Mouse (Mus musculus): ENCODE results near the gene Rapsn. TPM values are rescaled to one million over a fixed set of nuclear protein-coding genes. Genes with fewer than 3 reads are reported as not detected.
"Not testable (repeated sequence)": the region's sequence is repeated elsewhere in the genome, so short reads cannot be mapped to it uniquely, and the experiment has no call there.

Rapsn gene
- 0.95 and 1.2 TPM in 2 replicates for polyA plus RNA-seq (2014; fragmentation: Nextera tagmentation; extraction: Ambion mirVana)

DNA sequence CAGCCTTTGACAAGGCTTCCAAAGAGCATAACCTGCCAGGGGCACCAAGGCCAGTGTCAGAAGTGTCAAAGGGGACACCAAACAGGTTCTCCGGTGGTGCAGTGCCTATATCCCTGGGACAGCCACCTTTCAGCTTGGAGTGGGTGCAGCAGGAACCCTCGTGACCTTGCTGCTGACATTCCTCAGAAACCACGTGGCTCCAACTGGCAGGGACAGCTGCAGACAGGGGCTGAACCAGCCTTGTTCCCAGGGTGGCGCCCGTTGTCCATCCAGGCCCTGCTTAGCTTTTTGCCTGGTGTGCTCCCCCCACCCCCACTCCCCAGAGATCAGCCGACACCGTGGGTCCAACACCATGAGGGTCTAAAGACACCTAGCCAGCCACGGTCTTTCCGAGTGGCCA is at the start of gene Rapsn:
TSS of gene Rapsn (plus strand) at position 236 of the 400 bp plus-strand sequence.
- ATAC-seq (no peak), DNase-seq (ENCODE audit: low spot score) (no peak)
- H3K9ac ChIP-seq (ENCODE audit: low read length): no peak within 1 kb of the TSS
- no peaks in the 10 kb centered on the region for H3K4me1 ChIP-seq (ENCODE audit: control insufficient read depth, insufficient read depth, low read length)
- H3K4me2 ChIP-seq (ENCODE audit: low read length): no peak within 1 kb of the TSS
- H3K27me3 ChIP-seq (replicated peaks; ENCODE audit: control insufficient read depth, insufficient read depth, low read length): no peaks in the 10 kb centered on the region
- no peaks in the 10 kb centered on the region for H3K9me3 ChIP-seq (replicated peaks; ENCODE audit: control insufficient read depth, low read length)
- no peaks in the 10 kb centered on the region for H3K36me3 ChIP-seq (ENCODE audit: control insufficient read depth, insufficient read depth, low read length)
- no peak within 1 kb of the TSS for H3K4me3 ChIP-seq (ENCODE audit: low read depth, low read length)
- 73% methylated on average over 9 of the region's 9 CpGs for WGBS
- H3K27ac ChIP-seq (ENCODE audit: low read depth, low read length): no peak within 1 kb of the TSS

DNA sequence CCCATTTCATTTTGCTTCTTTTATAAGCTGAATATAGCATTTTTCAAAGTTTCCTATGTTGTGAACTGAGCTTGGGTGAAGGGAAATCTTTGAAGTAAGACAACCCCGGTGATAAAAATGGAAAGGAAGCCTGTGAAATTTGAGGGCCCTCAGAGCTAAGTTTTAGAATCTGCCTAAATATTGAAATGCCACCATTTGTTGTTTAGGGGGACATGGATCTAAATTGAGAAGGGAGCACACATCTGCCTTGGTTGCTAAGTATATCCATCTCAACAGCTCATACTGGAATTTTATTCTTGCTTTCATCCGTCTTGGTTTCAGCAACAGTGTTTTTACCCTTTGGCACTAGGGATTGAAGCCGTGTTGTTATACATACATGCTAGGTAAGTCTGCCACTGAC is 49.4 kb upstream of the Rapsn start:
- no peak overlapping the region for H3K4me3 ChIP-seq (ENCODE audit: low read depth, low read length)
- no peaks in the 10 kb centered on the region for H3K36me3 ChIP-seq (ENCODE audit: control insufficient read depth, insufficient read depth, low read length)
- no peaks in the 10 kb centered on the region for H3K4me1 ChIP-seq (ENCODE audit: control insufficient read depth, insufficient read depth, low read length)
- no peaks in the 10 kb centered on the region for H3K9me3 ChIP-seq (replicated peaks; ENCODE audit: control insufficient read depth, low read length)
- H3K9ac ChIP-seq (ENCODE audit: low read length): no peak overlapping the region
- WGBS: 96% methylated on average over 3 of the region's 3 CpGs
- no peaks in the 10 kb centered on the region for H3K27me3 ChIP-seq (replicated peaks; ENCODE audit: control insufficient read depth, insufficient read depth, low read length)
- no peak overlapping the region for H3K4me2 ChIP-seq (ENCODE audit: low read length)
- no peak overlapping the region for H3K27ac ChIP-seq (ENCODE audit: low read depth, low read length)
- no peak for DNase-seq (ENCODE audit: low spot score)
- ATAC-seq: no peak

DNA sequence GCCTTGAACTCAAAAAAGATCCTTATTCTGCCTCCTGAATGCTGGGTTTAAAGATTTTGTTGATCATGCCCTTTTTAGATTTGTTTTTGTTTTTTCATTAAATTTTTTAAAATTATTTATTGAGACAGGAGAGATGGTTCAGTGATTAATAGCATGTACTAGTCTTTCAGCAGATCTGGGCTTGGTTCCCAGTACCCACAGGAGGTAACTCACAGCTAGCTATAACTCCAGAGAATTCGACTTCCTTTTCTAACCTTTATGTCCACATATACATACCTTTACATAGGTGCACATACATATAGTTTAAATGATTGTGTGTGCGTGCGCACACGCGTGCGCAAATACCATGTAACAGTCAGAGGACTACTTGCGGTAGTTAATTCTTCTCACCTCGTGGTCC is 26.9 kb upstream of the Rapsn start:
- no peak overlapping the region for H3K4me2 ChIP-seq (ENCODE audit: low read length)
- H3K9ac ChIP-seq (ENCODE audit: low read length): no peak overlapping the region
- 96% methylated on average over 8 of the region's 8 CpGs for WGBS
- no peak overlapping the region for H3K27ac ChIP-seq (ENCODE audit: low read depth, low read length)
- H3K4me3 ChIP-seq (ENCODE audit: low read depth, low read length): no peak overlapping the region
- no peaks in the 10 kb centered on the region for H3K4me1 ChIP-seq (ENCODE audit: control insufficient read depth, insufficient read depth, low read length)
- no peaks in the 10 kb centered on the region for H3K9me3 ChIP-seq (replicated peaks; ENCODE audit: control insufficient read depth, low read length)
- peaks cover 86% of the 10 kb centered on the region for H3K36me3 ChIP-seq (ENCODE audit: control insufficient read depth, insufficient read depth, low read length)
- no peak for ATAC-seq
- H3K27me3 ChIP-seq (replicated peaks; ENCODE audit: control insufficient read depth, insufficient read depth, low read length): no peaks in the 10 kb centered on the region
- no peak for DNase-seq (ENCODE audit: low spot score)

DNA sequence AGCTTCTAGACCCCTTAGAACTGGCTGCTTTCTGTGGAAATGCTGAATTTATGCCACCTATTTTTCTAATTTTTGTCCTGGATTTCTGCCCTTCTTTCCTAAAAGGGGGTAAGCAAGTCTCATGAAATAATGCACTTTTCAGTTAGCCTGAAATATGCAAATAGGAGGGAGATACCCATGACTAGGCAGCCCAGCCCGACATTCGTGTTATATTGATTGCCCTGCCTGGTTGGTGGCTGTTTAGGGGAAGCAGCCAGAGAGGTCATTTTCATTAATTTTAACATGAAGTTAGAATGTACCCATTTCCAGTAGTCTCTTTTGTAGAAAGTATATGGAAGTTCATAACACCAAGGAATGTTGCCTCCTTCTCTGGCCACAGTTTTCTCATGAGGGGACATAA is 21.5 kb upstream of the Rapsn start:
- WGBS: 86% methylated on average over 2 of the region's 2 CpGs
- no peak for ATAC-seq
- H3K9ac ChIP-seq (ENCODE audit: low read length): no peak overlapping the region
- no peaks in the 10 kb centered on the region for H3K27me3 ChIP-seq (replicated peaks; ENCODE audit: control insufficient read depth, insufficient read depth, low read length)
- H3K4me2 ChIP-seq (ENCODE audit: low read length): no peak overlapping the region
- H3K9me3 ChIP-seq (replicated peaks; ENCODE audit: control insufficient read depth, low read length): no peaks in the 10 kb centered on the region
- H3K4me3 ChIP-seq (ENCODE audit: low read depth, low read length): no peak overlapping the region
- DNase-seq (ENCODE audit: low spot score): no peak
- no peaks in the 10 kb centered on the region for H3K4me1 ChIP-seq (ENCODE audit: control insufficient read depth, insufficient read depth, low read length)
- no peak overlapping the region for H3K27ac ChIP-seq (ENCODE audit: low read depth, low read length)
- peaks cover 64% of the 10 kb centered on the region for H3K36me3 ChIP-seq (ENCODE audit: control insufficient read depth, insufficient read depth, low read length)

DNA sequence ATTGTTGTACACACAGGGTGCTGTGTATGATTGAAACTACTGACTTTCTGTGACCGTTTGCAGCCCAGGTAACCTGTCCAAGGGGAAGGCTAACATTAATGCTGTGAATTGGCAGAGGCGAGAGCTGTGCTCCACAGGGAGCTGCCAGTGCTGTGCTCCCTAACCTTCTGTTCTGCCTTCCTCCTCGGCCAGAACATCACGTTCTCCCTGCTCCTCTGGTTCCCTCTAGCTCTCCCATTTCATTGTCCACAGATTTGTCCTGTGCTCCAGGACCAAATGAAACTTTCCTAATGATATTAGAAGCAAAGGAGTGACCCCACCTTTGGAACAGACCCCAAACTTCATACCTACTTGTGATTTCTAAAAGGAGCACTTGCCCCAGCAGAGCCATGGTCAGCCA is 20.0 kb upstream of the Rapsn start:
- H3K36me3 ChIP-seq (ENCODE audit: control insufficient read depth, insufficient read depth, low read length): peaks cover 59% of the 10 kb centered on the region

GRCm38 (mm10) chr2:91018061-91018788 is 17.2 kb upstream of the Rapsn start:
- no peak overlapping the region for H3K9ac ChIP-seq (ENCODE audit: low read length)
- ATAC-seq (no peak), DNase-seq (ENCODE audit: low spot score) (peak; percentile 23)
- no peaks in the 10 kb centered on the region for H3K9me3 ChIP-seq (replicated peaks; ENCODE audit: control insufficient read depth, low read length)
- H3K36me3 ChIP-seq (ENCODE audit: control insufficient read depth, insufficient read depth, low read length): peaks cover 41% of the 10 kb centered on the region
- H3K27ac ChIP-seq (ENCODE audit: low read depth, low read length): no peak overlapping the region
- no peak overlapping the region for H3K4me3 ChIP-seq (ENCODE audit: low read depth, low read length)
- no peak overlapping the region for H3K4me2 ChIP-seq (ENCODE audit: low read length)
- WGBS: 80% methylated on average over 8 of the region's 8 CpGs
- no peaks in the 10 kb centered on the region for H3K27me3 ChIP-seq (replicated peaks; ENCODE audit: control insufficient read depth, insufficient read depth, low read length)
- no peaks in the 10 kb centered on the region for H3K4me1 ChIP-seq (ENCODE audit: control insufficient read depth, insufficient read depth, low read length)

More for the DNA sequence above, 20.0 kb upstream of the Rapsn start:
- Histone ChIP-seq H3K4me2 (ENCODE audit: low read length) (no peak overlapping the region), H3K27me3 (replicated peaks; ENCODE audit: control insufficient read depth, insufficient read depth, low read length) (no peaks in the 10 kb centered on the region), H3K27ac (ENCODE audit: low read depth, low read length) (no peak overlapping the region), H3K4me1 (ENCODE audit: control insufficient read depth, insufficient read depth, low read length) (no peaks in the 10 kb centered on the region), H3K4me3 (ENCODE audit: low read depth, low read length) (no peak overlapping the region), H3K9me3 (replicated peaks; ENCODE audit: control insufficient read depth, low read length) (no peaks in the 10 kb centered on the region), H3K9ac (ENCODE audit: low read length) (no peak overlapping the region)
- 87% methylated on average over 4 of the region's 4 CpGs for WGBS
- ATAC-seq (no peak), DNase-seq (ENCODE audit: low spot score) (no peak)

DNA sequence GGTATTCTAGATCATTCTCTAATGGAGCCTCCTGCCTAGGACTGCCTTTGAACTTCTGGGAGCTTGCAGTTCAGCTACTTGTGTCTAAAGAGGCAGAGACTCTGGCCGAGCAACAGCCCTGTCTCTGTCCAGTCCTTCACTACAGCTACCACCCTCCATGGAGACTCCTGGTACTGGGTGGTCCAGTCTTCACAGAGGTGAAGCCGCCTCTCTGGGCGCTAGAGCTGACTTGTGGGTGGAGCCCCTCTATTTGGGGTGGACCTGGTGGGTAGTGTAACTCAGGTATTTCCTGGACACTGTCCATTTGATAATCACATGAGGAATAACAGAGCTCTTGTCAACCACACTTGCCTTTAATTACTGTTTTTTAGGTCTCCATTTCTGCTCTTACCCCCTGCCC is 15.5 kb upstream of the Rapsn start:
- 97% methylated on average over 3 of the region's 3 CpGs for WGBS
- DNase-seq (ENCODE audit: low spot score): no peak
- Histone ChIP-seq H3K4me1 (ENCODE audit: control insufficient read depth, insufficient read depth, low read length) (no peaks in the 10 kb centered on the region), H3K4me2 (ENCODE audit: low read length) (no peak overlapping the region), H3K9me3 (replicated peaks; ENCODE audit: control insufficient read depth, low read length) (no peaks in the 10 kb centered on the region), H3K9ac (ENCODE audit: low read length) (no peak overlapping the region), H3K27me3 (replicated peaks; ENCODE audit: control insufficient read depth, insufficient read depth, low read length) (no peaks in the 10 kb centered on the region), H3K4me3 (ENCODE audit: low read depth, low read length) (no peak overlapping the region), H3K36me3 (ENCODE audit: control insufficient read depth, insufficient read depth, low read length) (peaks cover 24% of the 10 kb centered on the region), H3K27ac (ENCODE audit: low read depth, low read length) (no peak overlapping the region)
- ATAC-seq: no peak

- H3K9ac ChIP-seq (ENCODE audit: low read length); ATAC-seq; DNase-seq (ENCODE audit: low spot score); H3K4me1 ChIP-seq (ENCODE audit: control insufficient read depth, insufficient read depth, low read length); H3K27ac ChIP-seq (ENCODE audit: low read depth, low read length); H3K4me3 ChIP-seq (ENCODE audit: low read depth, low read length); H3K9me3 ChIP-seq (replicated peaks; ENCODE audit: control insufficient read depth, low read length); H3K27me3 ChIP-seq (replicated peaks; ENCODE audit: control insufficient read depth, insufficient read depth, low read length); H3K4me2 ChIP-seq (ENCODE audit: low read length): not testable (repeated sequence)
- peaks cover 18% of the 10 kb centered on the region for H3K36me3 ChIP-seq (ENCODE audit: control insufficient read depth, insufficient read depth, low read length)
- WGBS: 98% methylated on average over 7 of the region's 7 CpGs
These were observed 13.2 kb upstream of the Rapsn start for GRCm38 (mm10) chr2:91022266-91022665.

GRCm38 (mm10) chr2:91023131-91023530 is 12.3 kb upstream of the Rapsn start:
- peaks cover 15% of the 10 kb centered on the region for H3K36me3 ChIP-seq (ENCODE audit: control insufficient read depth, insufficient read depth, low read length)
- H3K9ac ChIP-seq (ENCODE audit: low read length): no peak overlapping the region
- 69% methylated on average over 2 of the region's 2 CpGs for WGBS
- no peak overlapping the region for H3K4me3 ChIP-seq (ENCODE audit: low read depth, low read length)
- no peaks in the 10 kb centered on the region for H3K9me3 ChIP-seq (replicated peaks; ENCODE audit: control insufficient read depth, low read length)
- no peak overlapping the region for H3K4me2 ChIP-seq (ENCODE audit: low read length)
- ATAC-seq (no peak), DNase-seq (ENCODE audit: low spot score) (no peak)
- no peaks in the 10 kb centered on the region for H3K27me3 ChIP-seq (replicated peaks; ENCODE audit: control insufficient read depth, insufficient read depth, low read length)
- no peak overlapping the region for H3K27ac ChIP-seq (ENCODE audit: low read depth, low read length)
- H3K4me1 ChIP-seq (ENCODE audit: control insufficient read depth, insufficient read depth, low read length): no peaks in the 10 kb centered on the region
